ENCODE assay signal across 8 mouse cellular contexts in genomic region chr9:54614182-54614850, GRCm38 (mm10). TPM values are rescaled to one million over a fixed set of nuclear protein-coding genes. Genes with fewer than 3 reads are reported as not detected.
A peak's percentile ranks its signal among the peaks of the same experiment; 100 is the strongest.
DNase-seq lines count a peak whose midpoint lies in the region; ATAC-seq and TF ChIP-seq lines count a peak whose summit lies in the region.

No protein-coding gene starts in this region.

- peak; percentile 27; the same call in 1 of the 2 replicates for ATAC-seq in liver, embryonic 16.5 days (ENCODE audit: low read depth)
- peak; percentile 69 for ATAC-seq in neural tube, embryonic 15.5 days (ENCODE audit: low FRiP score)

- 37% methylated on average over 13 of the region's 13 CpGs for WGBS in liver, embryonic 16.5 days (ENCODE audit: insufficient replicate concordance)
- 75% methylated on average over 13 of the region's 13 CpGs for WGBS in neural tube, embryonic 15.5 days

- H3K9me3 ChIP-seq in liver, embryonic 16.5 days (replicated peaks; ENCODE audit: control insufficient read depth, low read length), result no peaks in the 10 kb centered on the region
- H3K9me3 ChIP-seq in neural tube, embryonic 15.5 days (replicated peaks), result no peaks in the 10 kb centered on the region

- peak; percentile 24 to 25 for DNase-seq in left cerebral cortex, adult 18-20 months (ENCODE audit: low spot score in 2 of 2)
- DNase-seq in left cerebral cortex, postnatal 4 days, result no peak
- DNase-seq in NIH3T3 (ENCODE audit: low read depth), result peak; percentile 77
- DNase-seq in induced T-regulatory cell, adult 2 months (ENCODE audit: low read depth), result peak; percentile 86
- no peak for DNase-seq in urinary bladder, postnatal 14 days (ENCODE audit: low spot score)

- no peak for TF ChIP-seq POLR2A in cortical plate, adult 2 months (IDR thresholded peaks at IDR 0.05; ENCODE audit: extremely low read depth, insufficient read depth, low read length)

- no peak overlapping the region for H3K4me2 ChIP-seq in liver, embryonic 16.5 days (ENCODE audit: low read depth, low read length)
- no peak overlapping the region for H3K4me2 ChIP-seq in neural tube, embryonic 15.5 days

- no peaks in the 10 kb centered on the region for H3K4me1 ChIP-seq in cortical plate, adult 2 months (ENCODE audit: control insufficient read depth, insufficient read depth, low read length)
- peaks cover 5% of the 10 kb centered on the region; the same call in 1 of the 2 replicates for H3K4me1 ChIP-seq in liver, embryonic 16.5 days (ENCODE audit: control insufficient read depth, low read depth, low read length)
- no peaks in the 10 kb centered on the region for H3K4me1 ChIP-seq in neural tube, embryonic 15.5 days

- H3K4me3 ChIP-seq in cortical plate, adult 2 months (ENCODE audit: insufficient read depth, low read length), result no peak overlapping the region
- no peak overlapping the region for H3K4me3 ChIP-seq in liver, embryonic 16.5 days (ENCODE audit: low read depth, low read length)
- H3K4me3 ChIP-seq in neural tube, embryonic 15.5 days (replicated peaks), result no peak overlapping the region

- intact Hi-C loops in left cerebral cortex, postnatal 4 days (cut with DNase I), result loop anchor here (2.0 kb wide), 1 partner anchor 62 kb away; no protein-coding TSS in a partner anchor

- H3K27me3 ChIP-seq in liver, embryonic 16.5 days (ENCODE audit: control insufficient read depth, insufficient read depth, low read depth, low read length), result no peaks in the 10 kb centered on the region
- no peaks in the 10 kb centered on the region for H3K27me3 ChIP-seq in neural tube, embryonic 15.5 days (replicated peaks)

- peak; percentile 64 for TF ChIP-seq CTCF in cortical plate, adult 2 months (IDR thresholded peaks at IDR 0.05; ENCODE audit: extremely low read depth, insufficient read depth, low read length)

- H3K9ac ChIP-seq in liver, embryonic 16.5 days (ENCODE audit: low read depth, low read length), result no peak overlapping the region
- no peak overlapping the region for H3K9ac ChIP-seq in neural tube, embryonic 15.5 days (replicated peaks)

- no peak overlapping the region for H3K27ac ChIP-seq in cortical plate, adult 2 months (ENCODE audit: insufficient read depth, low read length)
- H3K27ac ChIP-seq in liver, embryonic 16.5 days (ENCODE audit: low read length), result no peak overlapping the region
- no peak overlapping the region for H3K27ac ChIP-seq in neural tube, embryonic 15.5 days (replicated peaks)

- no peaks in the 10 kb centered on the region for H3K36me3 ChIP-seq in liver, embryonic 16.5 days (ENCODE audit: control insufficient read depth, insufficient read depth)
- H3K36me3 ChIP-seq in neural tube, embryonic 15.5 days, result no peaks in the 10 kb centered on the region

RNA-seq across cellular contexts. Expression of gene Idh3a, which starts 28.2 kb away (rescaled TPM):
- 100 to 1,000 TPM; 194 to 212 TPM for total RNA-seq in left cerebral cortex, adult 18-20 months (2021)
- 100 to 1,000 TPM; 134 to 138 TPM for total RNA-seq in left cerebral cortex, postnatal 4 days (2021)
- 179 and 184 TPM in 2 replicates for polyA plus RNA-seq in cortical plate, adult 2 months (2012; rRNA removed)
- polyA plus RNA-seq in liver, embryonic 16.5 days (2015; fragmentation: Nextera tagmentation; extraction: Ambion mirVana), result 55.1 and 63.6 TPM in 2 replicates
- polyA plus RNA-seq in neural tube, embryonic 15.5 days (2015; fragmentation: Nextera tagmentation; extraction: Ambion mirVana), result 167 and 173 TPM in 2 replicates

RNA-seq across cellular contexts. Expression of gene Acsbg1, which starts 47.4 kb away (rescaled TPM):
- total RNA-seq in left cerebral cortex, adult 18-20 months (2021), result 100 to 1,000 TPM; 109 to 126 TPM
- total RNA-seq in left cerebral cortex, postnatal 4 days (2021), result 10 to 100 TPM; 37.5 to 43.1 TPM
- polyA plus RNA-seq in cortical plate, adult 2 months (2012; rRNA removed), result 188 and 193 TPM in 2 replicates
- 0.06 and 0.24 TPM in 2 replicates for polyA plus RNA-seq in liver, embryonic 16.5 days (2015; fragmentation: Nextera tagmentation; extraction: Ambion mirVana)
- 39.1 and 40.9 TPM in 2 replicates for polyA plus RNA-seq in neural tube, embryonic 15.5 days (2015; fragmentation: Nextera tagmentation; extraction: Ambion mirVana)

RNA-seq across cellular contexts. Expression of gene Cib2, which starts 54.3 kb away (rescaled TPM):
- total RNA-seq in left cerebral cortex, adult 18-20 months (2021), result 10 to 100 TPM; 28.1 to 28.4 TPM
- total RNA-seq in left cerebral cortex, postnatal 4 days (2021), result 10 to 100 TPM; 53.1 to 56.9 TPM
- polyA plus RNA-seq in cortical plate, adult 2 months (2012; rRNA removed), result 33.8 and 34.7 TPM in 2 replicates
- 1.4 and 1.5 TPM in 2 replicates for polyA plus RNA-seq in liver, embryonic 16.5 days (2015; fragmentation: Nextera tagmentation; extraction: Ambion mirVana)
- 63.6 and 76.2 TPM in 2 replicates for polyA plus RNA-seq in neural tube, embryonic 15.5 days (2015; fragmentation: Nextera tagmentation; extraction: Ambion mirVana)

Comparison
In these comparisons a context has a peak if more than half of its experiments do, and no peak if none do; other contexts are left out.
1. DNase-seq: peak in left cerebral cortex, adult 18-20 months (2 of 2), NIH3T3 (single experiment) and induced T-regulatory cell, adult 2 months (single experiment); none in left cerebral cortex, postnatal 4 days (single experiment) and urinary bladder, postnatal 14 days (single experiment).
2. RNA of gene Acsbg1, which starts 47.4 kb away (polyA plus RNA-seq): 188 to 193 TPM in cortical plate, adult 2 months and 39.1 to 40.9 TPM in neural tube, embryonic 15.5 days; 0.06 to 0.24 TPM in liver, embryonic 16.5 days; every median in the first group is over 10 times any median in the second.
3. RNA of gene Cib2, which starts 54.3 kb away (polyA plus RNA-seq): 63.6 to 76.2 TPM in neural tube, embryonic 15.5 days and 33.8 to 34.7 TPM in cortical plate, adult 2 months; 1.4 to 1.5 TPM in liver, embryonic 16.5 days; every median in the first group is over 10 times any median in the second.